Mouse (Mus musculus) embryonic stem cell, embryonic (primary cell): ENCODE results near the gene Pisd.

ENCODE experiments used
- CTCF ChIA-PET, 4 experiments: fragments of 300-600 bp in 2 of 4; fragments of 350-600 bp in 2 of 4; sonication (Branson Sonifier 250); formaldehyde crosslinking; loops; one replicate each; lab custom pipeline; 2022; ENCODE audit warnings: inconsistent platforms in 2 of 4; lab: Charles Lee
- POLR2A ChIA-PET, 4 experiments: fragments of 300-600 bp in 2 of 4; fragments of 350-600 bp in 2 of 4; sonication (Branson Sonifier 250); formaldehyde crosslinking; loops; one replicate each; lab custom pipeline; 2022; ENCODE audit warnings: antibody characterized with exemption in 4 of 4, inconsistent platforms in 1 of 4; lab: Charles Lee

Pisd gene

GRCm38 (mm10) chr5:32725397-32725796, 60.0 kb downstream of the Pisd start:
- POLR2A ChIA-PET = interaction anchor here in 2 of 4 experiments (1.0 to 5.1 kb wide), 4 partner anchors 15 to 35 kb away, joined by 3 to 20 read pairs (median 6); no protein-coding TSS in a partner anchor
- CTCF ChIA-PET = interaction anchor here in 2 of 4 experiments (0.6 to 2.6 kb wide), 2 partner anchors 11 to 22 kb away, joined by 3 to 8 read pairs; no protein-coding TSS in a partner anchor

- POLR2A ChIA-PET = interaction anchor here in 1 of 4 experiments (5.1 kb wide), 1 partner anchor 37 kb away, joined by 20 read pairs; no protein-coding TSS in a partner anchor
- CTCF ChIA-PET = interaction anchor here in 1 of 4 experiments (0.5 kb wide), 1 partner anchor 931 kb away, joined by 3 read pairs; no protein-coding TSS in a partner anchor
Observed at GRCm38 (mm10) chr5:32723981-32724380, 61.5 kb downstream of the Pisd start.

- CTCF ChIA-PET = interaction anchor here in 1 of 4 experiments (1.3 kb wide), 1 partner anchor 25 kb away, joined by 5 read pairs; no protein-coding TSS in a partner anchor
- POLR2A ChIA-PET = interaction anchor here in 1 of 4 experiments (1.0 to 2.1 kb wide), 5 partner anchors 8 to 37 kb away, joined by 3 to 8 read pairs (median 3); no protein-coding TSS in a partner anchor
Observed at GRCm38 (mm10) chr5:32722711-32723110, 62.7 kb downstream of the Pisd start.

GRCm38 (mm10) chr5:32722263-32722662, 63.2 kb downstream of the Pisd start:
- POLR2A ChIA-PET = interaction anchor here in 2 of 4 experiments (1.0 to 2.1 kb wide), 6 partner anchors 9 to 112 kb away, joined by 3 to 8 read pairs (median 4); partner anchors contain the start of gene Yes1 (in 1 of the 2)
- CTCF ChIA-PET = interaction anchor here in 1 of 4 experiments (1.3 kb wide), 1 partner anchor 25 kb away, joined by 5 read pairs; no protein-coding TSS in a partner anchor

- CTCF ChIA-PET = no interaction called here
Observed at GRCm38 (mm10) chr5:32721316-32721715, 64.1 kb downstream of the Pisd start.

GRCm38 (mm10) chr5:32720416-32720815, 65.0 kb downstream of the Pisd start:
- ChIA-PET CTCF (no interaction called here), POLR2A (interaction anchor here in 1 of 4 experiments (0.9 kb wide), 1 partner anchor 18 kb away, joined by 3 read pairs; no protein-coding TSS in a partner anchor)

More at GRCm38 (mm10) chr5:32721316-32721715, 64.1 kb downstream of the Pisd start:
- POLR2A ChIA-PET = interaction anchor here in 2 of 4 experiments (1.1 to 2.1 kb wide), 3 partner anchors 16 to 111 kb away, joined by 3 to 8 read pairs (median 4); partner anchors contain the start of gene Yes1 (in 1 of the 2)

GRCm38 (mm10) chr5:32718916-32719315, 66.5 kb downstream of the Pisd start:
- ChIA-PET POLR2A (interaction anchor here in 1 of 4 experiments (1.6 kb wide), 1 partner anchor 41 kb away, joined by 4 read pairs; no protein-coding TSS in a partner anchor), CTCF (interaction anchor here in 1 of 4 experiments (0.6 kb wide), 1 partner anchor 76 kb away, joined by 12 read pairs; no protein-coding TSS in a partner anchor)

- ChIA-PET POLR2A (interaction anchor here in 2 of 4 experiments (0.8 to 1.6 kb wide), 2 partner anchors 42 to 44 kb away, joined by 3 to 4 read pairs; no protein-coding TSS in a partner anchor), CTCF (interaction anchor here in 1 of 4 experiments (0.6 kb wide), 1 partner anchor 93 kb away, joined by 5 read pairs; no protein-coding TSS in a partner anchor)
Observed at GRCm38 (mm10) chr5:32717726-32718125, 67.7 kb downstream of the Pisd start.

GRCm38 (mm10) chr5:32713703-32714467, 71.6 kb downstream of the Pisd start:
- POLR2A ChIA-PET = interaction anchor here in 3 of 4 experiments (0.7 to 1.6 kb wide), 8 partner anchors 32 to 131 kb away, joined by 3 to 4 read pairs (median 3); partner anchors contain the start of gene Yes1 (in 1 of the 3)
- CTCF ChIA-PET = interaction anchor here (0.6 to 1.5 kb wide), 9 partner anchors 12 to 321 kb away, joined by 3 to 6 read pairs (median 3); no protein-coding TSS in a partner anchor

- CTCF ChIA-PET = interaction anchor here in 1 of 4 experiments (1.5 kb wide), 1 partner anchor 80 kb away, joined by 4 read pairs; no protein-coding TSS in a partner anchor
- POLR2A ChIA-PET = interaction anchor here in 2 of 4 experiments (0.5 to 1.6 kb wide), 7 partner anchors 16 to 1611 kb away, joined by 3 to 5 read pairs (median 3); partner anchors contain the start of gene Yes1 (in 1 of the 2)
Observed at GRCm38 (mm10) chr5:32713042-32713702, 72.3 kb downstream of the Pisd start.

GRCm38 (mm10) chr5:32712221-32713041, 73.0 kb downstream of the Pisd start:
- CTCF ChIA-PET = no interaction called here
- POLR2A ChIA-PET = interaction anchor here in 2 of 4 experiments (1.0 to 1.2 kb wide), 3 partner anchors 15 to 54 kb away, joined by 3 to 5 read pairs (median 3); no protein-coding TSS in a partner anchor

- CTCF ChIA-PET = no interaction called here
Observed at GRCm38 (mm10) chr5:32711485-32711884, 74.0 kb downstream of the Pisd start.

GRCm38 (mm10) chr5:32706226-32706780, 79.1 kb downstream of the Pisd start:
- POLR2A ChIA-PET = interaction anchor here in 1 of 4 experiments (1.2 kb wide), 1 partner anchor 15 kb away, joined by 4 read pairs; no protein-coding TSS in a partner anchor

More at GRCm38 (mm10) chr5:32711485-32711884, 74.0 kb downstream of the Pisd start:
- POLR2A ChIA-PET = interaction anchor here in 2 of 4 experiments (1.0 kb wide), 2 partner anchors 21 to 624 kb away, joined by 3 read pairs; no protein-coding TSS in a partner anchor

GRCm38 (mm10) chr5:32697208-32697867, 88.1 kb downstream of the Pisd start:
- ChIA-PET CTCF (interaction anchor here in 1 of 4 experiments (0.5 kb wide), 1 partner anchor 56 kb away, joined by 6 read pairs; no protein-coding TSS in a partner anchor), POLR2A (interaction anchor here in 2 of 4 experiments (0.7 to 1.2 kb wide), 3 partner anchors 9 to 16 kb away, joined by 3 to 5 read pairs (median 3); no protein-coding TSS in a partner anchor)

More at GRCm38 (mm10) chr5:32706226-32706780, 79.1 kb downstream of the Pisd start:
- CTCF ChIA-PET = no interaction called here

GRCm38 (mm10) chr5:32693411-32693810, 92.0 kb downstream of the Pisd start:
- CTCF ChIA-PET = no interaction called here

More at GRCm38 (mm10) chr5:32693411-32693810, 92.0 kb downstream of the Pisd start:
- POLR2A ChIA-PET = no interaction called here
